In the genomic region with DNA sequence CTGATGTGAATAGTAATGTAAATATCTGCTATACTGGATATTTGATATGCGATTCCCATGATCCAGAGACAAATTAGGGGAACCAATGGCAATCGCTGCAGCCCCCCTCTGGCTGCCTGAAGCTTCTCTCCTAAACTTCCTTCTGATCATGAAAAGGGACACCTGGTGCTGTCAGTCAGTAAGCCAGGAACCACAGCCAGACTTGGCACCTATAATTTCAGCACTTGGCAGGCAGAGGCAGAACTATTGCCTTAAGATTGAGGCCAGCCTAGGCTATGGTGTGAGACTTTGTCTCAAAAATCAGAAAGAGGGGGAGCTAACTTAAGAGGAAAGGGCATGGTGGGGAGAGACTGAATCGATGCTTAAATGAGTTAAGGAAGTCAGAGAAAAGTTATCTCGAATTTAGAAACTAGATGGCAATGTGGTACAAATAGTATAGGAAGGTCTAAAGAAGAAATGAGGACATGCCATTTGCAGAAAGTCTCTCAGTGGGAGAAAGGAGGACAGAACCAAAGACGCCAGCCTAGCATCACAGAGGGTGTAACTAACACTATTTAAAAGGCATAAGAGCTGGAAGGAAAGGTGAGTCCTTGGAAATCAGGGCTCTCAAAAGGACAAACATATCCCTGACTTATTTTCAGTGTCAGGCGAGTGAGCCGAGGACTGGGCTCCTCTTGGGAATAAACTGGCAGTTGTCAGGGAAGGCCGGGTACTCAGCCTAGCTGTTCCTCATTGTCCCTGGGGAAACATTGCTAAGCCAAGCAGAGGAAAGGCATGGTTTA, we compare ENCODE assay signal across 10 mouse cellular contexts. TPM values are rescaled to one million over a fixed set of nuclear protein-coding genes. Genes with fewer than 3 reads are reported as not detected.
DNase-seq lines count a peak whose midpoint lies in the region; ATAC-seq and TF ChIP-seq lines count a peak whose summit lies in the region.
"Had no signal": no experiment of that assay in that cellular context is flagged by ENCODE, and none has a peak within 500 bp of the region (broad histone marks: within the 10 kb centered on the region; RNA-seq: fewer than 3 reads in every experiment).

No protein-coding gene starts in this region.

- no peak overlapping the region for H3K4me3 ChIP-seq in cerebellum, adult 2 months (replicated peaks; ENCODE audit: insufficient read depth, low read depth, low read length)
- H3K4me3 ChIP-seq in left cerebral cortex, adult 2 months = no peak overlapping the region
- H3K4me3 ChIP-seq: neural tube, embryonic 12.5 days had no signal

- TF ChIP-seq POLR2A in cerebellum, adult 2 months (IDR thresholded peaks at IDR 0.05; ENCODE audit: borderline replicate concordance, insufficient read depth, low read length) = no peak

- ATAC-seq in CD4-positive, CD25-positive, alpha-beta regulatory T cell, adult 4 months = no peak

- peaks cover 20% of the 10 kb centered on the region; the same call in 1 of the 2 replicates for H3K4me1 ChIP-seq in cerebellum, adult 2 months (ENCODE audit: control insufficient read depth, insufficient read depth, low read length)
- H3K4me1 ChIP-seq: neural tube, embryonic 12.5 days had no signal

- no peak for TF ChIP-seq CTCF in cerebellum, adult 2 months (IDR thresholded peaks at IDR 0.05; ENCODE audit: borderline replicate concordance, insufficient read depth, low read depth, low read length)
- no peak; the same call in 1 of the 2 replicates for TF ChIP-seq CTCF in left cerebral cortex, adult 2 months (IDR thresholded peaks at IDR 0.05)

- WGBS in cerebellum, adult 2 months = 22% methylated on average over 8 of the region's 8 CpGs

- DNase-seq in cerebellum, adult 2 months = peak; percentile 54 to 70
- DNase-seq in cerebellum, adult 11 months = no peak
- no peak for DNase-seq in left cerebral cortex, adult 2 months (ENCODE audit: extremely low spot score in 1 of 2, low spot score in 2 of 2)
- DNase-seq in left cerebral cortex, adult 18-20 months (ENCODE audit: low spot score in 2 of 2) = no peak
- DNase-seq in gastrocnemius, postnatal 25 days = peak; percentile 52
- peak; percentile 32 to 79 for DNase-seq in lung, postnatal 4 days
- no peak for DNase-seq in MN1 (ENCODE audit: low spot score)
- DNase-seq: kidney, postnatal 10 days had no signal

- H3K27ac ChIP-seq in cerebellum, adult 2 months (ENCODE audit: insufficient read depth, low read length) = peak overlapping the region; percentile 47; the same call in 1 of the 2 replicates
- H3K27ac ChIP-seq in left cerebral cortex, adult 2 months = peak overlapping the region; percentile 96
- H3K27ac ChIP-seq: neural tube, embryonic 12.5 days had no signal

- no peaks in the 10 kb centered on the region for H3K27me3 ChIP-seq in cerebellum, adult 2 months (ENCODE audit: control insufficient read depth, insufficient read depth, low read length)
- H3K27me3 ChIP-seq: neural tube, embryonic 12.5 days had no signal

- intact Hi-C loops in left cerebral cortex, adult 2 months (cut with DNase I) = loop anchor here (2.0 to 5.0 kb wide), 2 partner anchors 15 to 96 kb away; no protein-coding TSS in a partner anchor

RNA-seq across cellular contexts. Expression of gene C1qtnf4, which starts 14.3 kb away (rescaled TPM):
- polyA plus RNA-seq in cerebellum, adult 2 months (2012; rRNA removed) = 234 and 254 TPM in 2 replicates
- 100 to 1,000 TPM; 259 to 287 TPM for total RNA-seq in left cerebral cortex, adult 2 months (2021)
- total RNA-seq in left cerebral cortex, adult 18-20 months (2021) = 100 to 1,000 TPM; 275 to 295 TPM
- total RNA-seq in gastrocnemius, postnatal 25 days (2021) = 1 to 10 TPM; 3.2 to 4.3 TPM
- polyA plus RNA-seq in CD4-positive, CD25-positive, alpha-beta regulatory T cell, adult 4 months (2017; shearing (Covaris generic)) = under 1 TPM; 0.82 to 0.83 TPM

RNA-seq across cellular contexts. Expression of gene Mtch2, which starts 24.4 kb away (rescaled TPM):
- polyA plus RNA-seq in cerebellum, adult 2 months (2012; rRNA removed) = 245 and 249 TPM in 2 replicates
- total RNA-seq in left cerebral cortex, adult 2 months (2021) = 100 to 1,000 TPM in 1 of 2 experiments, 10 to 100 TPM in 1; 99.8 to 115 TPM
- total RNA-seq in left cerebral cortex, adult 18-20 months (2021) = 100 to 1,000 TPM in 1 of 2 experiments, 10 to 100 TPM in 1; 96.8 to 106 TPM
- total RNA-seq in gastrocnemius, postnatal 25 days (2021) = 100 to 1,000 TPM; 164 to 165 TPM
- 100 to 1,000 TPM; 101 to 104 TPM for polyA plus RNA-seq in CD4-positive, CD25-positive, alpha-beta regulatory T cell, adult 4 months (2017; shearing (Covaris generic))

RNA-seq across cellular contexts. Expression of gene Kbtbd4, which starts 33.2 kb away (rescaled TPM):
- 33.1 and 33.7 TPM in 2 replicates for polyA plus RNA-seq in cerebellum, adult 2 months (2012; rRNA removed)
- total RNA-seq in left cerebral cortex, adult 2 months (2021) = 10 to 100 TPM; 36.5 to 41.2 TPM
- 10 to 100 TPM; 48.0 to 57.1 TPM for total RNA-seq in left cerebral cortex, adult 18-20 months (2021)
- total RNA-seq in gastrocnemius, postnatal 25 days (2021) = 10 to 100 TPM; 12.1 to 15.4 TPM
- polyA plus RNA-seq in CD4-positive, CD25-positive, alpha-beta regulatory T cell, adult 4 months (2017; shearing (Covaris generic)) = 10 to 100 TPM; 40.3 to 50.4 TPM

RNA-seq across cellular contexts. Expression of gene Ndufs3, which starts 33.3 kb away (rescaled TPM):
- 278 and 280 TPM in 2 replicates for polyA plus RNA-seq in cerebellum, adult 2 months (2012; rRNA removed)
- 100 to 1,000 TPM; 217 to 242 TPM for total RNA-seq in left cerebral cortex, adult 2 months (2021)
- 100 to 1,000 TPM; 253 to 266 TPM for total RNA-seq in left cerebral cortex, adult 18-20 months (2021)
- total RNA-seq in gastrocnemius, postnatal 25 days (2021) = 100 to 1,000 TPM; 455 to 488 TPM
- polyA plus RNA-seq in CD4-positive, CD25-positive, alpha-beta regulatory T cell, adult 4 months (2017; shearing (Covaris generic)) = 100 to 1,000 TPM; 103 to 127 TPM

Comparison
In these comparisons a context has a peak if more than half of its experiments do, and no peak if none do; other contexts are left out.
1. DNase-seq: peak in cerebellum, adult 2 months (2 of 2), gastrocnemius, postnatal 25 days (single experiment) and lung, postnatal 4 days (2 of 2); none in cerebellum, adult 11 months (single experiment), left cerebral cortex, adult 2 months (0 of 2), left cerebral cortex, adult 18-20 months (0 of 2) and MN1 (single experiment).
2. RNA of gene C1qtnf4, which starts 14.3 kb away (total RNA-seq): 275 to 295 TPM in left cerebral cortex, adult 18-20 months and 259 to 287 TPM in left cerebral cortex, adult 2 months; 3.2 to 4.3 TPM in gastrocnemius, postnatal 25 days; every median in the first group is over 10 times any median in the second.